Mouse (Mus musculus) C2C12 (cell line): ENCODE measurements around the gene Fam117a. TPM values are rescaled to one million over a fixed set of nuclear protein-coding genes. Genes with fewer than 3 reads are reported as not detected.

Experiments used
- H3K27me3 ChIP-seq: one replicate; pipeline ENCODE4 v1.6.1; 2011; ENCODE audit not compliant: control insufficient read depth, insufficient read depth, insufficient read length
- H3K36me3 ChIP-seq: one replicate; pipeline ENCODE4 v1.6.1; 2011; ENCODE audit not compliant: control insufficient read depth, insufficient read depth
- H3K4me3 ChIP-seq: one replicate; pipeline ENCODE4 v1.5.1; 2011; ENCODE audit warnings: mild to moderate bottlenecking, control low read depth; ENCODE audit not compliant: poor library complexity, insufficient read depth, severe bottlenecking
- H3K79me2 ChIP-seq: one replicate; pipeline ENCODE4 v1.6.1; 2011; ENCODE audit not compliant: control insufficient read depth, insufficient read depth
- H3K79me3 ChIP-seq: one replicate; pipeline ENCODE4 v1.6.1; 2011; ENCODE audit warnings: low read depth, control low read depth
- H3ac ChIP-seq: one replicate; pipeline ENCODE3; 2011; ENCODE audit warnings: low read depth; ENCODE audit not compliant: control insufficient read depth, insufficient read length
- CEBPB ChIP-seq: IDR thresholded peaks from one replicate; pipeline ENCODE4 v1.6.1; 2011; ENCODE audit warnings: low read depth, mild to moderate bottlenecking, control low read depth, moderate library complexity
- CTCF ChIP-seq: IDR thresholded peaks from one replicate; pipeline ENCODE4 v1.5.1; 2011; ENCODE audit not compliant: control insufficient read depth, insufficient read depth, insufficient read length
- FOSL1 ChIP-seq: IDR thresholded peaks from one replicate; pipeline ENCODE4 v1.8.0; 2011; ENCODE audit warnings: mild to moderate bottlenecking, low read length; ENCODE audit not compliant: poor library complexity, insufficient read depth, severe bottlenecking
- MAX ChIP-seq: IDR thresholded peaks from one replicate; pipeline ENCODE4 v1.6.1; 2011; ENCODE audit warnings: mild to moderate bottlenecking, control low read depth
- MYOD1 ChIP-seq: IDR thresholded peaks from one replicate; pipeline ENCODE4 v1.6.1; 2011; ENCODE audit warnings: low read depth; ENCODE audit not compliant: control insufficient read depth, insufficient read length
- MYOG ChIP-seq: IDR thresholded peaks from one replicate; pipeline ENCODE4 v1.6.1; 2011; ENCODE audit not compliant: control insufficient read depth, insufficient read length; ENCODE audit errors: extremely low read depth
- USF1 ChIP-seq: IDR thresholded peaks from one replicate; pipeline ENCODE4 v1.6.1; 2011; ENCODE audit warnings: low read depth, mild to moderate bottlenecking, control low read depth, moderate library complexity
- polyA plus RNA-seq: library from polyadenylated mRNA; unstranded; fragments of >200 nt; fragmentation: generic; extraction: Trizol; gene quantifications from one replicate; pipeline ENCODE4 v1.2.1, GENCODE M21; 2012; ENCODE audit warnings: missing spikeins

Gene Fam117a
- polyA plus RNA-seq, 1 experiment, result 7.7 TPM

GRCm38 (mm10) chr11:95413641-95414535 lies 77.1 kb downstream of the Fam117a start, which contains the start of gene Spop:
Gene Spop, plus strand, starts transcription at chr11:95414080.
- TF ChIP-seq CEBPB (peak; percentile 79), USF1 (no peak), CTCF (no peak), MYOG (no peak), MYOD1 (peak; percentile 42), MAX (peak; percentile 96), FOSL1 (no peak)
- Histone ChIP-seq H3ac (peak within 1 kb of the TSS; percentile 85), H3K27me3 (no peaks in the 10 kb centered on the region), H3K36me3 (peaks cover 4% of the 10 kb centered on the region), H3K79me3 (peaks cover 39% of the 10 kb centered on the region), H3K79me2 (peaks cover 46% of the 10 kb centered on the region), H3K4me3 (peak within 1 kb of the TSS; percentile 68)

- H3K4me3 ChIP-seq, result peak overlapping the region; percentile 68
- H3K36me3 ChIP-seq, result peaks cover 10% of the 10 kb centered on the region
- peaks cover 53% of the 10 kb centered on the region for H3K79me2 ChIP-seq
- H3ac ChIP-seq, result peak overlapping the region; percentile 85
- peaks cover 47% of the 10 kb centered on the region for H3K79me3 ChIP-seq
- TF ChIP-seq FOSL1 (no peak), CTCF (no peak), CEBPB (no peak), MAX (no peak), MYOG (no peak), USF1 (peak; percentile 14), MYOD1 (no peak)
- H3K27me3 ChIP-seq, result no peaks in the 10 kb centered on the region
Observed at GRCm38 (mm10) chr11:95414536-95415161, 77.8 kb downstream of the Fam117a start.

GRCm38 (mm10) chr11:95415931-95416330 lies 79.1 kb downstream of the Fam117a start:
- TF ChIP-seq USF1, result no peak
- no peak for TF ChIP-seq MAX
- no peak for TF ChIP-seq MYOD1
- no peak overlapping the region for H3K4me3 ChIP-seq

GRCm38 (mm10) chr11:95417341-95417740 lies 80.5 kb downstream of the Fam117a start:
- Histone ChIP-seq H3K79me3 (peaks cover 70% of the 10 kb centered on the region), H3K79me2 (peaks cover 80% of the 10 kb centered on the region), H3K4me3 (no peak overlapping the region), H3ac (no peak overlapping the region), H3K27me3 (no peaks in the 10 kb centered on the region), H3K36me3 (peaks cover 26% of the 10 kb centered on the region)
- TF ChIP-seq FOSL1 (no peak), CTCF (no peak), CEBPB (no peak)

More at GRCm38 (mm10) chr11:95415931-95416330, 79.1 kb downstream of the Fam117a start:
- Histone ChIP-seq H3K36me3 (peaks cover 13% of the 10 kb centered on the region), H3ac (no peak overlapping the region), H3K79me3 (peaks cover 56% of the 10 kb centered on the region), H3K79me2 (peaks cover 66% of the 10 kb centered on the region), H3K27me3 (no peaks in the 10 kb centered on the region)

GRCm38 (mm10) chr11:95420880-95421435 lies 84.1 kb downstream of the Fam117a start:
- no peak overlapping the region for H3ac ChIP-seq
- peaks cover 100% of the 10 kb centered on the region for H3K79me2 ChIP-seq
- no peak overlapping the region for H3K4me3 ChIP-seq
- H3K36me3 ChIP-seq, result peaks cover 26% of the 10 kb centered on the region
- no peaks in the 10 kb centered on the region for H3K27me3 ChIP-seq
- peaks cover 90% of the 10 kb centered on the region for H3K79me3 ChIP-seq
- TF ChIP-seq MYOD1 (no peak), CEBPB (no peak), MAX (no peak)
